Mouse (Mus musculus): Measurements from ENCODE around the gene Acvr1b. TPM values are rescaled to one million over a fixed set of nuclear protein-coding genes. Genes with fewer than 3 reads are reported as not detected.

The Acvr1b gene
- total and polyA plus RNA-seq, 3 experiments = 2.7 to 4.8 (median 2.9) TPM

GRCm38 (mm10) chr15:101233183-101233582 lies 59.3 kb downstream of the Acvr1b start:
- TF ChIP-seq ZNF384 (IDR thresholded peaks at IDR 0.05; ENCODE audit: low read depth, low read length) = no peak
- no peak for TF ChIP-seq NRF1 (IDR thresholded peaks at IDR 0.05; ENCODE audit: low read depth, low read length)
- H3K9me3 ChIP-seq (replicated peaks; ENCODE audit: low read length) = peaks cover 3% of the 10 kb centered on the region
- no peak overlapping the region for H3K4me2 ChIP-seq (ENCODE audit: insufficient read depth, low read depth, poor library complexity, severe bottlenecking)
- H3K9ac ChIP-seq (ENCODE audit: insufficient read depth, low read depth) = no peak overlapping the region
- peaks cover 7 to 57% of the 10 kb centered on the region in 2 experiments for H3K4me1 ChIP-seq (ENCODE audit: control insufficient read depth in 1 of 2, insufficient read depth in 2 of 2)
- peaks cover 9% of the 10 kb centered on the region for H3K27me3 ChIP-seq (replicated peaks)
- dilution Hi-C loops (cut with MboI; ENCODE audit: extremely low pct_ligation_motif_present, extremely low pct_unique_long_range_greater_than_20kb, low sequenced_read_pairs) = no loop called here
- in situ Hi-C loops (cut with MboI; ENCODE audit: low pct_ligation_motif_present, low pct_unique_long_range_greater_than_20kb, low sequenced_read_pairs) = no loop called here
- no peak overlapping the region for H3K4me3 ChIP-seq (replicated peaks in 1 of 3; ENCODE audit: low read depth in 2 of 3, low read length in 2 of 3, poor library complexity in 1 of 3)
- H3K79me2 ChIP-seq (replicated peaks; ENCODE audit: control insufficient read depth, extremely low read depth, insufficient read depth, poor library complexity, severe bottlenecking) = no peaks in the 10 kb centered on the region
- no peak overlapping the region for H3K27ac ChIP-seq (ENCODE audit: insufficient read depth, low read depth)
- DNase-seq (ENCODE audit: extremely low read depth) = no peak
- H3K36me3 ChIP-seq (replicated peaks in 1 of 2; ENCODE audit: control insufficient read depth in 1 of 2, insufficient read depth in 1 of 2, low read length in 1 of 2) = peaks cover 5 to 34% of the 10 kb centered on the region in 2 experiments

GRCm38 (mm10) chr15:101233641-101234275 lies 59.9 kb downstream of the Acvr1b start:
- H3K4me3 ChIP-seq (replicated peaks in 1 of 3; ENCODE audit: low read depth in 2 of 3, low read length in 2 of 3, poor library complexity in 1 of 3) = no peak overlapping the region
- peaks cover 5 to 32% of the 10 kb centered on the region in 2 experiments for H3K36me3 ChIP-seq (replicated peaks in 1 of 2; ENCODE audit: control insufficient read depth in 1 of 2, insufficient read depth in 1 of 2, low read length in 1 of 2)
- H3K9me3 ChIP-seq (replicated peaks; ENCODE audit: low read length) = peaks cover 3% of the 10 kb centered on the region
- no peaks in the 10 kb centered on the region for H3K79me2 ChIP-seq (replicated peaks; ENCODE audit: control insufficient read depth, extremely low read depth, insufficient read depth, poor library complexity, severe bottlenecking)
- peaks cover 7 to 54% of the 10 kb centered on the region in 2 experiments for H3K4me1 ChIP-seq (ENCODE audit: control insufficient read depth in 1 of 2, insufficient read depth in 2 of 2)
- in situ Hi-C loops (cut with MboI; ENCODE audit: low pct_ligation_motif_present, low pct_unique_long_range_greater_than_20kb, low sequenced_read_pairs) = no loop called here
- peaks cover 14% of the 10 kb centered on the region for H3K27me3 ChIP-seq (replicated peaks)
- no peak for DNase-seq (ENCODE audit: extremely low read depth)
- dilution Hi-C loops (cut with MboI; ENCODE audit: extremely low pct_ligation_motif_present, extremely low pct_unique_long_range_greater_than_20kb, low sequenced_read_pairs) = no loop called here
- TF ChIP-seq RAD21 (IDR thresholded peaks at IDR 0.05; ENCODE audit: low read depth, low read length) (peak; percentile 25), KAT2A (IDR thresholded peaks at IDR 0.05; ENCODE audit: insufficient replicate concordance, low read length) (no peak), MAZ (IDR thresholded peaks at IDR 0.05; ENCODE audit: low read depth, low read length) (no peak), USF2 (conservative IDR thresholded peaks at IDR 0.05; ENCODE audit: low read depth, low read length) (no peak), ZNF384 (IDR thresholded peaks at IDR 0.05; ENCODE audit: low read depth, low read length) (peak; percentile 90), CHD2 (IDR thresholded peaks at IDR 0.05; ENCODE audit: low read length) (no peak), PAX5 (IDR thresholded peaks at IDR 0.05; ENCODE audit: low read length) (no peak), ZC3H11A (IDR thresholded peaks at IDR 0.05; ENCODE audit: low read depth, low read length) (no peak), POLR2A (IDR thresholded peaks at IDR 0.05; ENCODE audit: low read depth, low read length) (no peak), ZMIZ1 (IDR thresholded peaks at IDR 0.05; ENCODE audit: low read depth, low read length) (no peak), TCF12 (IDR thresholded peaks at IDR 0.05; ENCODE audit: low read depth, low read length) (no peak), JUND (conservative IDR thresholded peaks at IDR 0.05; ENCODE audit: low read depth, low read length) (no peak), CTCF (conservative IDR thresholded peaks at IDR 0.05 in 1 of 2, IDR thresholded peaks at IDR 0.05 in 1 of 2; ENCODE audit: low read depth in 2 of 2, low read length in 2 of 2) (peak in 1 of 2 experiments; percentile 38; a peak in 2 of 4 replicates)
- H3K4me2 ChIP-seq (ENCODE audit: insufficient read depth, low read depth, poor library complexity, severe bottlenecking) = no peak overlapping the region
- H3K27ac ChIP-seq (ENCODE audit: insufficient read depth, low read depth) = no peak overlapping the region
- no peak overlapping the region for H3K9ac ChIP-seq (ENCODE audit: insufficient read depth, low read depth)
